Mouse (Mus musculus) kidney, embryonic 15.5 days (tissue): ENCODE results near the gene Actr3. TPM values are rescaled to one million over a fixed set of nuclear protein-coding genes. Genes with fewer than 3 reads are reported as not detected.

ENCODE experiments used
- ATAC-seq: fragments of 200-750 bp; cut with Nextera tagmentation; replicated peaks from 2 replicates; pipeline ENCODE4 v1.8.0; 2017; ENCODE audit warnings: moderate TSS enrichment; ENCODE audit not compliant: low FRiP score
- H3K27ac ChIP-seq: fragments of 300-500 bp; sonication (generic); 2 replicates; pipeline ENCODE4 v1.5.1; 2015; ENCODE audit warnings: mild to moderate bottlenecking, inconsistent platforms
- H3K27me3 ChIP-seq: fragments of 300-500 bp; sonication (generic); 2 replicates; pipeline ENCODE4 v1.6.1; 2015; ENCODE audit warnings: inconsistent platforms
- H3K36me3 ChIP-seq: fragments of 300-500 bp; sonication (generic); 2 replicates; pipeline ENCODE4 v1.6.1; 2015; ENCODE audit warnings: inconsistent platforms
- H3K4me1 ChIP-seq: fragments of 300-500 bp; sonication (generic); 2 replicates; pipeline ENCODE4 v1.6.1; 2015; ENCODE audit warnings: inconsistent platforms
- H3K4me2 ChIP-seq: fragments of 300-500 bp; sonication (generic); 2 replicates; pipeline ENCODE4 v1.6.1; 2015; ENCODE audit warnings: moderate library complexity, mild to moderate bottlenecking, inconsistent platforms
- H3K4me3 ChIP-seq: fragments of 300-500 bp; sonication (generic); replicated peaks from 2 replicates; pipeline ENCODE4 v1.5.1; 2015; ENCODE audit warnings: mild to moderate bottlenecking, inconsistent platforms
- H3K9ac ChIP-seq: fragments of 300-500 bp; sonication (generic); 2 replicates; pipeline ENCODE4 v1.6.1; 2015; ENCODE audit warnings: mild to moderate bottlenecking, inconsistent platforms
- H3K9me3 ChIP-seq: fragments of 300-500 bp; sonication (generic); replicated peaks from 2 replicates; pipeline ENCODE4 v1.6.1; 2016; ENCODE audit warnings: inconsistent platforms
- WGBS: fragments of 180-500 bp; shearing (Covaris S2); methylation state at CpG from one replicate; pipeline ENCODE4 v1.1.7; 2015; ENCODE audit warnings: mixed read lengths; 5-methylcytosine and 5-hydroxymethylcytosine counted together
- polyA plus RNA-seq: library from polyadenylated mRNA; unstranded; fragments of >200 nt; fragmentation: Nextera tagmentation; extraction: Ambion mirVana; gene quantifications from 2 replicates; pipeline ENCODE4 v1.2.1, GENCODE M21; 2015

Gene Actr3
- 253 and 254 TPM in 2 replicates for polyA plus RNA-seq

DNA sequence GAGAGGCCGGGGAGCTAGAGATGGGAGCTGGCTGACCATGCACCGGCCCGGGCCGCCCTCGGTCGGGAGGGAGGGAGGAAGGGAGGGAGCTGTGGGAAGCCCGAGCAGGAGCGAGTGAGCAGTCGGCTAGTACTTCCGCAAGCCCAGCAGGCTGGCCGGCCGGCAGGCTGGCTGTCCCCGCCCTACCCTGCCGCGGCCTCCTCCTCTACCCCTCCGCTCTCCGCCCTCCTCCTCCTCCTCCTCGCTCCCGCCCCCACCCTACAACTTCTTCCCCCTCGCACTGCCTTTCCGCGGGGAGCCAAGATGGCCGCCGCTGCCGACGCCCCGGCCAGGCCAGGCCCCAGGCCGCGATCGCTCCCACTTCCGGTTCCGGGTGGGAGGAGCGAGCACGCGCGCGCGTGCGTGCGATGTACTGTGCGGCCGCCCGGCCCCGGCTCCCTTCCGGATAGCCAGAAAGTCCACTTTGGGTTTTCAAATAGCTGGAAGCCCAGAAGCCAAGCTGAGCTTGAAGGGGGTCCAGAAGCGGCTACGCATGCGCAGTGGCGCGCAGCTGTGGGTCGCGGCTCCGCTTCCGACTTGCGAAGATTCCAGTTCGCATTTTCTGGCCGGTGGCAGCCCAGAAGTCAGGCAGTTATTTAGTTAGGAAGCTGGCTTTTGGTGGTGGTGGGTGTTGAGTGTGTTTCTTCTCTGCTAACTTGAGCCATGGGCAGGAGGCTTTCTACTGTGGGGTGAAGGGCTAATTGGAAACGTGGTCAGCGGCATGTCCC, at the start of gene Actr3:
TSS of gene Actr3 (minus strand) at position 359 of the 767 bp plus-strand sequence.
- H3K27me3 ChIP-seq: no peaks in the 10 kb centered on the region
- H3K9me3 ChIP-seq: no peaks in the 10 kb centered on the region
- H3K4me3 ChIP-seq: peak within 1 kb of the TSS; percentile 88
- ATAC-seq: peak; percentile 97
- H3K27ac ChIP-seq: peak within 1 kb of the TSS; percentile 99
- H3K4me2 ChIP-seq: peak within 1 kb of the TSS; percentile 62
- WGBS: under 1% methylated on average over 52 of the region's 59 CpGs
- peaks cover 22% of the 10 kb centered on the region for H3K4me1 ChIP-seq
- no peaks in the 10 kb centered on the region for H3K36me3 ChIP-seq
- H3K9ac ChIP-seq: peak within 1 kb of the TSS; percentile 88

- 63% methylated on average over 10 of the region's 10 CpGs for WGBS
- Histone ChIP-seq H3K27ac (peak overlapping the region; percentile 72), H3K9ac (no peak overlapping the region), H3K4me3 (no peak overlapping the region), H3K9me3 (no peaks in the 10 kb centered on the region), H3K27me3 (no peaks in the 10 kb centered on the region), H3K36me3 (no peaks in the 10 kb centered on the region), H3K4me1 (peaks cover 10% of the 10 kb centered on the region), H3K4me2 (no peak overlapping the region)
- peak; percentile 72 for ATAC-seq
These were observed 47.1 kb upstream of the Actr3 start for GRCm38 (mm10) chr1:125482459-125483287.

DNA sequence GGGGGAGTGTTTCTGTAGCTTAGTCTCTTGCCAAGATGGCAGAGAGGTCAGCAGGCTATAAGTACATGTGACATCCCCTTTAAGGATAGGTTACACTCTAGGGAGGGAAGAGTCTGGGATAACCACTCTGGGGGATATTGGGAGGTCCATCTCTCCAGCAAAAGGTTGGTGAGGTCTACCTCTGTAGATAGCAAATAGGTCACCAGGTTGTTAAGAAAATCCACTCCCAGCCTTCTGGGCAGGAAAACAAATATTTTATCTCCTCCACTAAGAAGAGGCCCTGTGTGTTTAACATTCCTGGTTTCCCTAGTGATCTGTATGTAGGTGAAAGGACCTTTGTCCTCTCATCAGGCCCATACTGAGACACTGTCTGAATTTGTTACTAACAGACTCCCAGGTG, 46.3 kb upstream of the Actr3 start:
- ATAC-seq: peak; percentile 71; the same call in 1 of the 2 replicates
- H3K9me3 ChIP-seq: no peaks in the 10 kb centered on the region
- no peak overlapping the region for H3K27ac ChIP-seq
- no peak overlapping the region for H3K4me2 ChIP-seq
- H3K4me1 ChIP-seq: peaks cover 12% of the 10 kb centered on the region
- no peaks in the 10 kb centered on the region for H3K36me3 ChIP-seq
- H3K9ac ChIP-seq: no peak overlapping the region
- H3K27me3 ChIP-seq: no peaks in the 10 kb centered on the region
- H3K4me3 ChIP-seq: no peak overlapping the region

DNA sequence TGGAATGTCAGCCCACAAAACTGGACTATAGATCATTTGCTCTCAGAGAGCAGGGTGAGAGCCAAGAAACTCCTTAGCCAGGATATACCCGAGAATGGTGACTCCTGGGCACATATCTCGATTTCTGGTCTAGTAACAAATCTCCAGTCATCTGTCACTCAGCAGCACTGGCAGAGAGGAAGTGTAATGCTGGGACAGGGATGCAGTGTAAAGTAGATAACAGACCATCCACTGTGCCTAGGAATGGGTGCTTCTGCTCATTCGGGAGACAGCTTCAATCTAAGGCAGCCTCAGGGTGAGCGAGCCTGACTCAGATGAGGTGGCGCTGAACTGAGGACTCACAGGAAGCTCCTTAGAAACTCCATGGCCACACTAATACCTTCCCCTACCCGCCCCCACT, 43.1 kb upstream of the Actr3 start:
- peaks cover 12% of the 10 kb centered on the region for H3K4me1 ChIP-seq
- 76% methylated on average over 6 of the region's 6 CpGs for WGBS
- no peaks in the 10 kb centered on the region for H3K27me3 ChIP-seq
- H3K4me3 ChIP-seq: no peak overlapping the region
- no peak overlapping the region for H3K9ac ChIP-seq
- no peak overlapping the region for H3K4me2 ChIP-seq
- H3K9me3 ChIP-seq: no peaks in the 10 kb centered on the region
- H3K27ac ChIP-seq: no peak overlapping the region
- H3K36me3 ChIP-seq: no peaks in the 10 kb centered on the region
- no peak for ATAC-seq

- no peak overlapping the region for H3K4me3 ChIP-seq
- H3K27ac ChIP-seq: no peak overlapping the region
- H3K9ac ChIP-seq: no peak overlapping the region
- WGBS: 53% methylated on average over 6 of the region's 6 CpGs
- no peaks in the 10 kb centered on the region for H3K36me3 ChIP-seq
- no peaks in the 10 kb centered on the region for H3K9me3 ChIP-seq
- H3K4me1 ChIP-seq: 0 out of 2 replicates have a peak, but pooled peaks cover 3% of the 10 kb centered on the region
- ATAC-seq: no peak
- no peak overlapping the region for H3K4me2 ChIP-seq
- no peaks in the 10 kb centered on the region for H3K27me3 ChIP-seq
These were observed 40.6 kb upstream of the Actr3 start for GRCm38 (mm10) chr1:125475961-125476682.

DNA sequence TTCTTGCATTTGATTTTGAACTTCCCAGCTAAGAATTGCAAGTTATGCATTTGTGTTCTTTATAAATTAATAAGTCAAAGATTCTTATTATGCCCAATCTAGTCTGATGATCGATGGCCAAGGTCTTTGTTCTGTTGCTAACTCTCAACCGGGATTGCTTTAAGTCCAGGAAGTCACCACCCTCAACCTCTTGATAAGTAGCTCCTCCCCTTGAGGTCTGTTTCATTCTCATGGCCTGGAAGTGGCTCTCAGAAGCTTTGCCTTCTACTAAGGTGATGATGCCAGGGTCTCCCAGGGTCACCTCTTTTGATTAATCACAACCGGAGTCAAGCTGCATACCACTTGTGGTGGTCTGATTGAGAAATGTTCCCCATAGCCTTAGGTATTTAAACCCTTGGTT, 38.3 kb upstream of the Actr3 start:
- ATAC-seq: no peak
- Histone ChIP-seq H3K27me3 (no peaks in the 10 kb centered on the region), H3K4me3 (no peak overlapping the region), H3K9ac (no peak overlapping the region), H3K4me2 (no peak overlapping the region), H3K27ac (no peak overlapping the region), H3K36me3 (no peaks in the 10 kb centered on the region), H3K9me3 (no peaks in the 10 kb centered on the region), H3K4me1 (0 out of 2 replicates have a peak, but pooled peaks cover 3% of the 10 kb centered on the region)
- WGBS: 93% methylated on average over 3 of the region's 3 CpGs

GRCm38 (mm10) chr1:125473126-125473666, 37.7 kb upstream of the Actr3 start:
- Histone ChIP-seq H3K36me3 (no peaks in the 10 kb centered on the region), H3K9me3 (no peaks in the 10 kb centered on the region), H3K4me3 (no peak overlapping the region), H3K4me1 (0 out of 2 replicates have a peak, but pooled peaks cover 3% of the 10 kb centered on the region), H3K27me3 (no peaks in the 10 kb centered on the region), H3K27ac (no peak overlapping the region), H3K9ac (no peak overlapping the region), H3K4me2 (no peak overlapping the region)
- 69% methylated on average over 4 of the region's 4 CpGs for WGBS
- no peak for ATAC-seq

DNA sequence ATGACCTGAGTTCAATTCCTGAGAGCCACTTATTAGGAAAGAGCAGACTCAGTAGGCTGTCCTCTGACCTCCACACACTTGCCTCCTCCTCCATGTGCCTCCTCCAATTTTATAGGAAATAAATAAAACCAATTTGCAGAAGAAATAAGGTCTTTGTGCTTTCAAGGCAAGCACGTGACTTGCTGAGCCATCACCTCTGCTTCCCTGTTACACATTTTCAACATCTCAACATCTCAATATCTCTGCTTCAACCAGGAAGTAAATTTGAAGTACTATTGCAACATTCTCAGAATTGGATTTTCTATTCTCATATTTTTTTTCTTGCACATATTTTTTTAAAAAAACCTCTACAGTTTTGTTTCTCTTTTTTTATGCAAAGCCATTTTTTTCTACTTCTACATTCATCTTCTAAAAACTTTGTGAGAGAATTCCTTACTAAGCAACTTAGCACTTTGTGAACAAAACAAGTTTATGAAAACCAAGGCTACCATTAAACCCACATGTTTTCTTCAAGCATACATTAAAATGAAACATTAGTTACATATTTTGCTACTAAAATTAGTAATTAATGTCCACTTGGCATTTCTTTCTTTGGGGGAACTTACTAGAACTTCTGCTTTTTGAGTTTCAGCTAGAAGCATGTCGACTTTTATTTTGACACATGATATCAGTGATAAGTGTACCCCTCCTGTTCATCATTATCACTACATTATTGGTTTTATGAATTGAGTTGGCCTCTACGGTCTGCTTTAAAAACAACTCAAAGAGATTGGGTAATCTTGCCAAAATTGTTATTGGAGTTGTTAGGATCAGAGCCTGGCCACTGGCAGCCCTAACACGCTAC, 35.5 kb upstream of the Actr3 start:
- H3K36me3 ChIP-seq: no peaks in the 10 kb centered on the region
- H3K27me3 ChIP-seq: no peaks in the 10 kb centered on the region
- no peak overlapping the region for H3K27ac ChIP-seq
- no peak overlapping the region for H3K4me2 ChIP-seq
- no peaks in the 10 kb centered on the region for H3K9me3 ChIP-seq
- no peak for ATAC-seq
- WGBS: 80% methylated on average over 4 of the region's 4 CpGs
- H3K9ac ChIP-seq: no peak overlapping the region
- no peak overlapping the region for H3K4me3 ChIP-seq
- no peaks in the 10 kb centered on the region for H3K4me1 ChIP-seq

DNA sequence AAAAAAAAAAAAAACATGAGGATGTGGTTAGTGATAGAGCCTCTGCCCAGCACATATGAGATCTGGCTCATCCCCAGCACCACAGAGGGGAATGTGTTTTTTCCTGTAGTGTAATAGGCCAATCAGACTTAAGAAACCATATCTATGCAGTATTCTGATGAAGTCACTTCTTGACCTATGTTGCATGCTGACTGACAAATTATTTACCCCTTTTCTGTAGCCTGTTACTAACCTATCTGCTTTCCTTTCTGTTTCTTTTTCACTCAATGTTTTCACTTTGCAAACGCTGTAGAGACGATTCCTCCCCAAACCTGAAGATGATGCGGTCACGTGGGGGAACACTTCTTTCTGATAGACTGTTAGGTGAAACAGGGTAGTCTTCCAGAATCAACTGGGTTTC, 32.4 kb upstream of the Actr3 start:
- no peaks in the 10 kb centered on the region for H3K27me3 ChIP-seq
- H3K9me3 ChIP-seq: no peaks in the 10 kb centered on the region
- H3K4me3 ChIP-seq: no peak overlapping the region
- no peak overlapping the region for H3K27ac ChIP-seq
- no peak for ATAC-seq
- no peak overlapping the region for H3K4me2 ChIP-seq
- no peaks in the 10 kb centered on the region for H3K4me1 ChIP-seq
- H3K9ac ChIP-seq: no peak overlapping the region
- H3K36me3 ChIP-seq: no peaks in the 10 kb centered on the region
- WGBS: 92% methylated on average over 4 of the region's 4 CpGs

- WGBS: 72% methylated on average over 10 of the region's 10 CpGs
- no peak for ATAC-seq
These were observed 31.2 kb upstream of the Actr3 start for GRCm38 (mm10) chr1:125466621-125467257.

GRCm38 (mm10) chr1:125464011-125464410, 28.5 kb upstream of the Actr3 start:
- no peak for ATAC-seq
- no peak overlapping the region for H3K9ac ChIP-seq
- no peaks in the 10 kb centered on the region for H3K4me1 ChIP-seq
- 89% methylated on average over 4 of the region's 4 CpGs for WGBS
- H3K27ac ChIP-seq: no peak overlapping the region
- no peaks in the 10 kb centered on the region for H3K27me3 ChIP-seq
- no peak overlapping the region for H3K4me3 ChIP-seq
- H3K9me3 ChIP-seq: no peaks in the 10 kb centered on the region
- H3K4me2 ChIP-seq: no peak overlapping the region
- no peaks in the 10 kb centered on the region for H3K36me3 ChIP-seq

More at GRCm38 (mm10) chr1:125466621-125467257, 31.2 kb upstream of the Actr3 start:
- Histone ChIP-seq H3K27ac (no peak overlapping the region), H3K36me3 (no peaks in the 10 kb centered on the region), H3K4me1 (no peaks in the 10 kb centered on the region), H3K4me3 (no peak overlapping the region), H3K9ac (no peak overlapping the region), H3K27me3 (no peaks in the 10 kb centered on the region), H3K4me2 (no peak overlapping the region), H3K9me3 (no peaks in the 10 kb centered on the region)
